Mouse (Mus musculus) cortical plate, adult 2 months (tissue): ENCODE measurements around the gene Wnt4.

Experiments
- CTCF ChIP-seq: fragments of 200-500 bp; IDR thresholded peaks from 2 replicates; pipeline ENCODE4 v1.5.1; 2011; ENCODE audit warnings: mild to moderate bottlenecking, control low read depth, low read length; ENCODE audit not compliant: insufficient read depth; ENCODE audit errors: extremely low read depth
- POLR2A ChIP-seq: fragments of 200-500 bp; IDR thresholded peaks from 2 replicates; pipeline ENCODE4 v1.6.1; 2011; ENCODE audit warnings: mild to moderate bottlenecking, low read length, control low read depth; ENCODE audit not compliant: insufficient read depth; ENCODE audit errors: extremely low read depth

DNA sequence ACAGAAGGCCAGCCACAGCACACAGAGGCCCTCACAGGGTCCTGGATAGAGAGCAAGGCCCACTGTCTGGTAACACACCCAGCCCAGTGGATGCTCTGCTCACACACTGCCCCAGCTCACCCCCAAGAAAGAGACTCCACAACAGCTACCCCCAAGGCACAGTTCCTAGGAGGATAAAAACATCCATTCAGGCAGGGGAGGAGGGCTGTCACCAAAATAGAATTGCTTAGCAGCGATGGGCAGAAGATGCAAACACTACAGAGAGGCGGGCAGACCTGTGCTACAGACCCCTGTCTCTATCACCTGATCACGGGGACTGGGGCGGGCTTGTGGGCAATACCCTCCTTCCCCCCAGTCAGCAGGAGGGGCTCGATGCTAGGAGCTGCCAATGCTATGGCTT lies 17.2 kb downstream of the Wnt4 start:
- no peak for TF ChIP-seq POLR2A
- no peak for TF ChIP-seq CTCF
